Mouse (Mus musculus): ENCODE results near the gene Rhov.

DNA sequence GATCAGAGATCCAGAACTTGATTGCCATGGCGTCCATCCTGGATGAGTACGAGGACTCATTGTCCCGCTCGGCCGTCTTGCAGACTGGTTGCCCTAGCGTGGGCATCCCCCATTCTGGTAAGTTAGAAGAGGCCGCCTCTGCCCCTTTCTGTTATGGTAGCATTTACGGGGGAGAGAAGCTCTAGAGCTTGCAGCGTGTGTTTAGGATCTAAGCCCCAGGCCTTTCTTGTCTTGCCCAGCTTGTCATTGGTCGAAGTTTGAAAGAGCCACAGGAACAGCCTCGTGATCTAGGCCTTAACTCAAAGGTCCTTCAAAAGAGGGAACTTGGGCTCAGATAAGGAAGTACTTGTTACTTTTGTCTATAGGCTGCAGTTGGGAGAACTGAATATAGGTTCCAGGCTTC is 17.9 kb upstream of the Rhov start:
- no peak for TF ChIP-seq POLR2A (IDR thresholded peaks at IDR 0.05; ENCODE audit: low read depth, low read length)
- TF ChIP-seq UBTF (IDR thresholded peaks at IDR 0.05; ENCODE audit: low read depth, low read length) = no peak
- no peak for TF ChIP-seq CTCF (conservative IDR thresholded peaks at IDR 0.05 in 1 of 2, IDR thresholded peaks at IDR 0.05 in 1 of 2; ENCODE audit: low read depth in 2 of 2, low read length in 2 of 2)
- no peak for TF ChIP-seq ZC3H11A (IDR thresholded peaks at IDR 0.05; ENCODE audit: low read depth, low read length)
- TF ChIP-seq MXI1 (IDR thresholded peaks at IDR 0.05; ENCODE audit: low read depth, low read length) = no peak
- TF ChIP-seq MYC (IDR thresholded peaks at IDR 0.05; ENCODE audit: low read depth, low read length) = no peak
- TF ChIP-seq EP300 (IDR thresholded peaks at IDR 0.05; ENCODE audit: low read length) = no peak
- no peak for TF ChIP-seq USF1 (IDR thresholded peaks at IDR 0.05; ENCODE audit: low read depth, low read length)
- no peak for TF ChIP-seq RAD21 (IDR thresholded peaks at IDR 0.05; ENCODE audit: low read depth, low read length)
- no peak for TF ChIP-seq KAT2A (IDR thresholded peaks at IDR 0.05; ENCODE audit: insufficient replicate concordance, low read length)
- TF ChIP-seq HCFC1 (IDR thresholded peaks at IDR 0.05; ENCODE audit: low read depth, low read length) = no peak
- no peak for TF ChIP-seq MAZ (IDR thresholded peaks at IDR 0.05; ENCODE audit: low read depth, low read length)
